Mouse (Mus musculus): ENCODE measurements around the gene Olfr577.

GRCm38 (mm10) chr7:102958593-102958992 is 17.1 kb downstream of the Olfr577 start, which contains the start of gene Olfr575:
- TF ChIP-seq CTCF (IDR thresholded peaks at IDR 0.05; ENCODE audit: control insufficient read depth, insufficient read depth, insufficient replicate concordance, low read depth, low read length) (no peak), POLR2A (IDR thresholded peaks at IDR 0.05; ENCODE audit: control insufficient read depth, low read depth, low read length) (no peak)
